Mouse (Mus musculus) cortical plate, adult 2 months (tissue): ENCODE measurements around the gene Fndc9. TPM values are rescaled to one million over a fixed set of nuclear protein-coding genes. Genes with fewer than 3 reads are reported as not detected.

ENCODE experiments used
- H3K27ac ChIP-seq: fragments of 200-500 bp; 2 replicates; pipeline ENCODE4 v1.5.1; 2012; ENCODE audit warnings: low read length, control low read depth, inconsistent platforms; ENCODE audit not compliant: insufficient read depth
- H3K4me1 ChIP-seq: fragments of 200-500 bp; 2 replicates; pipeline ENCODE4 v1.6.1; 2011; ENCODE audit warnings: low read length; ENCODE audit not compliant: control insufficient read depth, insufficient read depth
- H3K4me3 ChIP-seq: fragments of 200-500 bp; 2 replicates; pipeline ENCODE4 v1.5.1; 2011; ENCODE audit warnings: mild to moderate bottlenecking, low read length, control low read depth; ENCODE audit not compliant: insufficient read depth
- CTCF ChIP-seq: fragments of 200-500 bp; IDR thresholded peaks from 2 replicates; pipeline ENCODE4 v1.5.1; 2011; ENCODE audit warnings: mild to moderate bottlenecking, control low read depth, low read length; ENCODE audit not compliant: insufficient read depth; ENCODE audit errors: extremely low read depth
- POLR2A ChIP-seq: fragments of 200-500 bp; IDR thresholded peaks from 2 replicates; pipeline ENCODE4 v1.6.1; 2011; ENCODE audit warnings: mild to moderate bottlenecking, low read length, control low read depth; ENCODE audit not compliant: insufficient read depth; ENCODE audit errors: extremely low read depth
- polyA plus RNA-seq: library from polyadenylated mRNA; depleted of rRNA; stranded (reverse); fragments of >200 nt; gene quantifications from 2 replicates; pipeline ENCODE4 v1.2.3, GENCODE M21; 2012

Fndc9 gene
- polyA plus RNA-seq, 1 experiment, result 0.96 TPM

GRCm38 (mm10) chr11:46211858-46212257, 23.5 kb upstream of the Fndc9 start:
- TF ChIP-seq CTCF (no peak), POLR2A (no peak)
- Histone ChIP-seq H3K4me1 (peaks cover 5% of the 10 kb centered on the region), H3K4me3 (no peak overlapping the region), H3K27ac (no peak overlapping the region)

- TF ChIP-seq POLR2A, result no peak
- TF ChIP-seq CTCF, result no peak
- Histone ChIP-seq H3K4me3 (no peak overlapping the region), H3K27ac (no peak overlapping the region), H3K4me1 (peaks cover 7% of the 10 kb centered on the region)
Observed at GRCm38 (mm10) chr11:46213844-46214243, 21.5 kb upstream of the Fndc9 start.

DNA sequence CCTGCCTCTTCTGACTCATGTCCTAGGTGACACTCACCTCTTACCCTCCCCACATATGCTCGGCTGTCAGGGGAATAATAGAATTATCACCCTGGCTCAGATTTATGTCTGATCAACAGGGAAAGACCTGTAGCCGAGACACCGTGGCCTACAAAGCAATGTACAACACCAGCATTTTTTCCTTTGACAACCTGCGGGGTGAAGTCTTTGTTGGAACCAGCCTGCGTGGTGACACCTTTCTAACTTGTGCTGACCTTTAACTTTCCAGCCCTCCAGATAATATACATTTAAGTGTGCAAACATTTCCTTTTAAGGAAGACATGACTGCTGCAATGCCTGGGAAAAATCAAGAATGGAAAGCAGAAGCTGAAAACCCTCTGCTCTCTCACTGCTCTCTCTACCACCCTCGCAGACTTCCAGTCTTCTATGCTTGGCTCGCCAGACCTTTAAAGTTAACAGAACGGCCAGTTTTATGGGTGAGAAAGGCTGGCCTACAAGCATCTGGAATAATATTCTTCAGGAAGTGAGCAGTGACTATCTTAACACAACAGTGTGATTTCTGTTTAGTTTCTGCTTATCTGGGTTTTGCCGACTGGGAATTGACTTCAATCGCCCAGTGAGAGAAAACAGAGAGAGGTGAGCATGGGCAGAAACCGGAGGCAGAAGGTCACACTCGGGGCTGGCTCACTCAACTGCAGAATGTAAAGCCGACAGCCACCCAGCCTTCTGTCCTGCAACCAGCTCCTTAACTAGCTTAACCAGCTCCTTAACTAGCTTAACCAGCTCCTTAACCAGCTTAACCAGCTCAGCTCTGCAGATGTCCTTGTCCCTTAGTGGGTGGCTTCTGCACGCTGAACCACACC, 20.7 kb upstream of the Fndc9 start:
- Histone ChIP-seq H3K27ac (no peak overlapping the region), H3K4me3 (no peak overlapping the region), H3K4me1 (peaks cover 9% of the 10 kb centered on the region; the same call in 1 of the 2 replicates)
- TF ChIP-seq POLR2A (no peak), CTCF (no peak)

GRCm38 (mm10) chr11:46215354-46215753, 20.0 kb upstream of the Fndc9 start:
- no peak overlapping the region for H3K4me3 ChIP-seq
- TF ChIP-seq POLR2A (no peak), CTCF (peak; percentile 97)
- H3K4me1 ChIP-seq, result peaks cover 7% of the 10 kb centered on the region; the same call in 1 of the 2 replicates
- no peak overlapping the region for H3K27ac ChIP-seq

- Histone ChIP-seq H3K4me3 (no peak overlapping the region), H3K4me1 (peaks cover 8% of the 10 kb centered on the region; the same call in 1 of the 2 replicates), H3K27ac (no peak overlapping the region)
- TF ChIP-seq POLR2A (no peak), CTCF (peak; percentile 44)
Observed at GRCm38 (mm10) chr11:46216669-46217068, 18.7 kb upstream of the Fndc9 start.

GRCm38 (mm10) chr11:46217686-46218085, 17.6 kb upstream of the Fndc9 start:
- Histone ChIP-seq H3K4me3 (no peak overlapping the region), H3K27ac (no peak overlapping the region), H3K4me1 (peaks cover 8% of the 10 kb centered on the region; the same call in 1 of the 2 replicates)
- TF ChIP-seq POLR2A (no peak), CTCF (no peak)

GRCm38 (mm10) chr11:46218584-46218983, 16.7 kb upstream of the Fndc9 start:
- Histone ChIP-seq H3K4me1 (peaks cover 8% of the 10 kb centered on the region; the same call in 1 of the 2 replicates), H3K27ac (peak overlapping the region; percentile 70), H3K4me3 (no peak overlapping the region)
- TF ChIP-seq POLR2A, result no peak
- TF ChIP-seq CTCF, result no peak

GRCm38 (mm10) chr11:46219380-46219779, 16.0 kb upstream of the Fndc9 start:
- peak overlapping the region; percentile 70 for H3K27ac ChIP-seq
- peaks cover 8% of the 10 kb centered on the region; the same call in 1 of the 2 replicates for H3K4me1 ChIP-seq
- H3K4me3 ChIP-seq, result no peak overlapping the region

DNA sequence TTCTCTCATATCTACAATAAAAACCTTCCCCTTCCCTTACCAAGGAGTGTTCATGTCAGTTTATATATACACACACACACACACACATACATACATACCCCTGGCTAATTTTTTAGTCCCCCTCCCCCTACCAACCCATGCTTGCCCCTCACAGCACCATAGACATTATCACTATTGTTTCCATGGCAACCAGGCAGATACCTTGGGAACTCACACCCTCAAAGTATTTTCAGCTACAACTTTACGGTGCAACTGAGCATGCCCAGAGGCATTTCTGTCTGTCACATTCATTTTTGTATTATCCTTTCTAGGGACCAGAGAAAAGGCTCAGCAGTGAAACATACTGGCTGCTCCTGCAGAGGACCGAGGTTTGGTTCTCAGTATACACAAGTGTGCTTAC, 15.1 kb upstream of the Fndc9 start:
- Histone ChIP-seq H3K4me3 (no peak overlapping the region), H3K4me1 (peaks cover 5% of the 10 kb centered on the region; the same call in 1 of the 2 replicates), H3K27ac (no peak overlapping the region)
- TF ChIP-seq POLR2A, result no peak
- no peak for TF ChIP-seq CTCF

More at GRCm38 (mm10) chr11:46219380-46219779, 16.0 kb upstream of the Fndc9 start:
- TF ChIP-seq CTCF (no peak), POLR2A (no peak)

GRCm38 (mm10) chr11:46223575-46223974, 11.8 kb upstream of the Fndc9 start:
- TF ChIP-seq POLR2A (no peak), CTCF (0 out of 2 replicates have a peak, but pooled peaks have one; percentile 10)
- no peak overlapping the region for H3K27ac ChIP-seq
- H3K4me3 ChIP-seq, result no peak overlapping the region
- H3K4me1 ChIP-seq, result peaks cover 5% of the 10 kb centered on the region; the same call in 1 of the 2 replicates
